Mouse (Mus musculus) mature B cell (primary cell): ENCODE data around the gene Prkab2.

ENCODE experiments used
- in situ Hi-C: fragments of 300-500 bp; cut with MboI; formaldehyde crosslinking; loops from 2 replicates; pipeline ENCODE4 v1.14.3; 2019

Gene Prkab2

GRCm38 (mm10) chr3:97657655-97658411 is at the start of gene Prkab2:
Gene Prkab2, plus strand, starts transcription at chr3:97658193.
- in situ Hi-C loops: no loop called here

GRCm38 (mm10) chr3:97609201-97609844 is 48.7 kb upstream of the Prkab2 start:
- in situ Hi-C loops: no loop called here

DNA sequence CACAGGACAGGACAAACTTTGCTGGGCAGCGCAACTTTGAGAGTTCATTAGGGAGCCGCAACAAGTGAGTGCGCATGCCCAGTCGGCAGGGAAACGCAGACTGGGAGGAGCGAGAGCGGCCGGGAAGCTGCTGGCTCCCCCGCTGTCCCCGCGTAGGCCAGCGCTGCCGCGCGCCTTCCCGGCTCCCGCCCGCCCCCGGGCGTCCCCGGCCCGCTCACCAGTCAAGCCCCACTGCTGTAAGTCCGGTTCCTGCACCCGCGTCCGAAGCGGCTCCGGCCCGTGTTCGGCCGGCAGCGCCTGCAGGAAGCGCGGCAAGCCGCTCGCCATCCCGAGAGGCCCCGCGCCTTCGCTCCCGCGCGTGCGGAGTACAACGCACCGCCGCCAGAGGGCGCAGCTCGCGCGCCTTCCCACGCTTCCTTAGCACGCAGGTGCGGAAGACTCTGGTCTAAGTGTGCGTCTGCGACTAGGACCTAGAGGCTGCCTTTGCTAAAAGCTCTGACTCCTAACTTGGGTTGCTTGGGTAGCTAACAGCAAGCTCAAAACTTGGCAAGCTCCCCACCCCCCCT is 48.1 kb upstream of the Prkab2 start, which contains the start of gene Chd1l:
Chd1l (minus strand) TSS at position 359 of the 566 bp plus-strand sequence.
- in situ Hi-C loops: no loop called here

DNA sequence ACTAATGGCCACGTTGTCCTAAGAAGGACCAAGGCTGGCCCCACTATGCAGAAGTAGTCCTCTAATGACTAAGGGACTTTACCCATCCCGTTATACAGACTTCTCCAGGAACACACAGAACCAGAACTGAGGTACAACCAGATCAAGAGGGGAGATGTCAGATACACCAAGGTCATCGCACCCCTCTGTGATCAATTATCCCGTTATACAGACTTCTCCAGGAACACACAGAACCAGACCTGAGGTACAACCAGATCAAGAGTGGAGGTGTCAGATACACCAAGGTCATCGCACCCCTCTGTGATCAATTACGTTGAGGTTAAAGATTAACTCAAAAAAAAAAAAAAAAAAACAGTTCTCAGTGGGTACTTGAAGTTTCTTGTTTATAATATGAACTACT is 47.0 kb upstream of the Prkab2 start:
- in situ Hi-C loops: no loop called here

GRCm38 (mm10) chr3:97615154-97615553 is 42.8 kb upstream of the Prkab2 start:
- in situ Hi-C loops: no loop called here

GRCm38 (mm10) chr3:97615933-97616332 is 42.1 kb upstream of the Prkab2 start:
- in situ Hi-C loops: no loop called here

DNA sequence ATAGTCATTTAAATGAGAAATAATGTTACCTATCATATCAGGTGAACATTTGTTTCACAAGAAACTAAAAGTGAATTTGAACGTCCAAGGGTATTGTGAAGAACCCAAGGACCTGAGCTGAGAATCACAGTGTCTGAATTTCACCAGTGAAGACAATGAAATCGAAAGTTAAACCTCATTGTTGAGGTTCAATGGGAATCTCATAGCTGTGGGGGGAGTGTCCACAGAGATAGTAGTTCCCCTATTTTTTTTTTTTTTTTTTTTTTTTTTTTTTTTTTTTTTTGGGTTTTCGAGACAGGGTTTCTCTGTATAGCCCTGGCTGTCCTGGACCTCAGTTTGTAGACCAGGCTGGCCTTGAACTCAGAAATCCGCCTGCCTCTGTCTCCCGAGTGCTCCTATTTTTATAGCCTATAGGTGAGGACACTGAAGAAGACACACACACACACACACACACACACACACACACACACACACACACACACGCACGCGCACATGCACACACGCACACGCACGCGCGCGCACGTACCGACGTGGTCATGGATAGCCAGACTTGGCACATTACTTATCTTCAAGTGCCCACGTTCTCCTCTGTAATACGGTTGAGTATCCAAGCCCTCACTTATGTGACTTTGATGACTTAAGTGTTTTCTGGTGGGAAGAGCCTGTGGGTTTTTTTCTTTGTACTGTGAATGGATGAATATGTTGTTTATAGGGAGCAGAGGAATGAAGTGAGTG is 40.7 kb upstream of the Prkab2 start:
- in situ Hi-C loops: no loop called here

DNA sequence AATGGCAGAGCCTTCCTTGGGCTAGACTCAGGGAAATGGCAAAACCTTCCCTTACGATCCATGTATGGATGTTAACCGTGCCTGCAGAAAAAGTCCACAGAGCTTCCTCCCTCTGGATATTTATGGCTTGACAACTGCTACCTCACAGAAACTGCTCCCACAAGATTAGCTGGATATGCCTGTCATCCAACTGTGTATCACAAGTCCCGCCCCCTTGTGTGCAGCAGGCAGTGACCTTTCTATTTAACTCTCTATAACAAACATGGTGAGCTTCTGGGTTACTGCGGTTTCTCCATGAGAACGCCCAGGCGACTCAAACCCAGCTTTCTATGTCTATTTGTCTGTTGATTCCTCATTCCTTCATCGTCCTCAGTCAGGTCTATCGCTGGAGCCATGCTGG is 40.1 kb upstream of the Prkab2 start:
- in situ Hi-C loops: no loop called here

DNA sequence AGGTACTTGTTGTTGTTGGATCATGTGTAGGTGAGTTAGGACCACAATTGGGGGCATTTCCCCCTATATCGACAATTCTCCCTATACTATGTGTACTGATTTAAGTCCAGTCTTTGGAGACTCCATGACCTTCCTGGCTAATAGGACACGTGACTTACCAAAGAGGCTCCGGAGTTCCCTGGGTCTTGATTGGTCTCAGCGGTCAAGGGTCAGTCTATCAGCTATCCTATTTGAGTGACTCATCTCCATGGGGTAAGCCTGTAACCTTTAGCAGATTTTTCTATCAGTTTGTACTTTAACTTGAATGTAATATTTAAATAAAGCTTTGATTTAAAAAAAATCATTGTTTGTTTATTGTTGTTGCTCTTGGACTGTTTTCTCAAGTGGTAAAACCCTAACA is 37.3 kb upstream of the Prkab2 start:
- in situ Hi-C loops: no loop called here

- in situ Hi-C loops: no loop called here
Observed at GRCm38 (mm10) chr3:97624611-97625010, 33.4 kb upstream of the Prkab2 start.

DNA sequence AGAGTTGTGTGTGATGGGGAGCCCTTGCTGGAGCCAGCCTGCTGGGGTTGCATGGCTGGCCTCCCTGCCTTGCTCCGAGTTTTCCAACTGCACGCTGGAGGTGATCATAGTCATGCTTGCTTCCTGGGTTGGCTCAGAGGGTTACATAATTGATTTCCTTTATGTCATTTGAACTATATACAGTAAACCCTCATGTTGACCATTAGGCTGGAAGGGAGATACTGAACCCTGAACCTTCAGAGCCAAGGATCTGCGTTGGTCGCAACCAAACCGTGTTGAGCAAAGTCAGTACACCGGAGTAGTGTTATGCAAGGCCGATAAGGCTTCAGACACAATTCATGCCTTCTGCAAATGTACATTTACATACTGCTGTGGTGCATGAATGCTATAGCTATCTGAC is 30.1 kb upstream of the Prkab2 start:
- in situ Hi-C loops: no loop called here

GRCm38 (mm10) chr3:97628391-97629001 is 29.5 kb upstream of the Prkab2 start, which contains the start of gene Fmo5:
Gene Fmo5, plus strand, starts transcription at chr3:97628804.
- in situ Hi-C loops: no loop called here

GRCm38 (mm10) chr3:97629941-97630340 is 28.1 kb upstream of the Prkab2 start:
- in situ Hi-C loops: no loop called here

GRCm38 (mm10) chr3:97630746-97631145 is 27.2 kb upstream of the Prkab2 start:
- in situ Hi-C loops: no loop called here

DNA sequence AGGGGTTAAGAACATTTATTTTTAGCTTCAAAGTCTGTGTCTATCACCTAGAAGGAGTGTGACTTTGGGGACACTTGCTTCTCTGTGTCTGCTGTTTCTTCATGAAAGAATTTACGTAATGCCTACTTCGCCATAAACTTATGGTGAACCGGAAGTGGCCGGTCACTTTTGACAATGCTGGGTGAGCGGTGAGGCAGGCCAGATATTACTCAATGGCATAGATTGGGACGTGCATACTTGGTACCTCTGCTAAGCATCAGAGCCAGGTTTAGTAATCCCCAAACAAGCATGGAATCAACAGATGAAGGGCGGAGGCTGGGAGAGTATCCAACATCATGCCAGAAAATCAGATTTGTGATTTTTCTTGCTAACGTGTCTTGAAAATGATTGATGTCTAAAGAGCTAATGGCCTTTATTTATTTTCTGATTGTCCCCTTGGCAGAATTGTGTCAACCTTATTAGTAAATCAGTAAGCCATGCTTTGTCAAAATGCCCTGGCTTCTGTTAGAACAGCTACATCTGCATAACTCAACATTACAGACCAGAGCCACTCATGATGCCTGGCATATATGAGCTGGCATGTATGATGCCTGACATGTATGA is 26.6 kb upstream of the Prkab2 start:
- in situ Hi-C loops: no loop called here

- in situ Hi-C loops: no loop called here
Observed at GRCm38 (mm10) chr3:97633456-97633855, 24.5 kb upstream of the Prkab2 start.

DNA sequence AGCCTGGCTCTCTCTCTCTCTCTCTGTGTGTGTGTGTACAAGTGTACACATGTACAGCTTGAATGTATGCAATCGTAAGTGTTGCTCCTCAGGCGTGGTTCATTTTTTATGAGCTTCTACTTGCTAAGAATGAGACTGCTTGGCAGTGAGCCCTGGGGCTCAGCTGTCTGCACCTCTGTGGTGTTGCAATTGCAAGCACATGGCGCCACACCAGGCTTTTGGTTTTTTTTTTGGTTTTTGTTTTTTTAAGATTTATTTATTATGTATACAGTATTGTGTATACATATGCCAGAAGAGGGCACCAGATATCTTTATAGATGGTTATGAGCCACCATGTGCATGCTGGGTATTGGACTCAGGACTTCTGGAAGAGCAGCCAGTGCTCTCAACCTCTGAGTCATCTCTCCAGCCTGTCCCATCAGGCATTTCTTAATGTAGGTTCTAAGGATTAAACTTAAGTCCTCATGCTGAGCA is 23.7 kb upstream of the Prkab2 start:
- in situ Hi-C loops: no loop called here

DNA sequence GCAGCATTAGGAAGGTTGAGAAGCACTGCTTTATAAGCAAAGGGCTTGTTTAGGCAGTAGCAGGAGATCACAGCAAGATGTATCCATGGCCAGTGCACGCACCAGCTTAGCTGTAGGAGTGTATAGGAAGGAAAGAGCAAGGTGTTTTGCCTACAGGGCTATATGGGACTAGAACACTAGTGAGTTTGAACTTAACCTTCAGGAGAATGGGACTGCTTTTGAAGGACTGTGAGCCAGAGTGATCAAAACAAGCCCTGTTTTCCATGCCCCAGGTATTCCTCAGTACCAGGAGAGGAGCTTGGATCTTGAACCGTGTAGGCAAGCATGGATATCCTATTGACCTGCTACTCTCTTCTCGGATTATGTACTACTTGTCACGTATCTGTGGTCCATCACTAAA is 16.6 kb upstream of the Prkab2 start:
- in situ Hi-C loops: no loop called here

- in situ Hi-C loops: no loop called here
Observed at GRCm38 (mm10) chr3:97642001-97642400, 16.0 kb upstream of the Prkab2 start.

GRCm38 (mm10) chr3:97648518-97648917 is 9.5 kb upstream of the Prkab2 start:
- in situ Hi-C loops: no loop called here

- in situ Hi-C loops: no loop called here
Observed at GRCm38 (mm10) chr3:97649022-97649421, 9.0 kb upstream of the Prkab2 start.
